Comparison of ENCODE assay signal across 25 mouse cellular contexts in the genomic region with DNA sequence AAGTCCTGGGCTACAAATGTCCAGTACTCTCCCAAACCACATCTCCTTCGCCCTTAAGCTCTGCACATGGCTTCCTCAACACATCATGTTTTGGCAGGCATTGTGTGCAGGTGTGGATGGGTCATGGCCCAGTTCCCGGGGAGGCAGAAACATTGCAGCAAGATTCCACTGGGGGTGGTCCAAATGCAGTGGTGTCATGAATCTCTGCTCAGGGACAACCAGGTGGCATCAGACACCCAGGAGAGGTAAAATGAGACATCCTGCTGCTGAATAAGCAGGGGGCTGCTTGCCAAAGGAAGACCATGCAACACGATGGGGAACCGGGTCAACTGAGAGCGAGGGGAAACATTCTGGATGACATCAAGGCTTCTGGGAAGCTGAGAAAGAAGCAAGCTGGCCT.
DNase-seq lines count a peak whose midpoint lies in the region; ATAC-seq and TF ChIP-seq lines count a peak whose summit lies in the region.
"Had no signal": no experiment of that assay in that cellular context is flagged by ENCODE, and none has a peak within 500 bp of the region (broad histone marks: within the 10 kb centered on the region; RNA-seq: fewer than 3 reads in every experiment).

No protein-coding gene starts in this region.

- WGBS in heart, embryonic 10.5 days = 90% methylated on average over 5 of the region's 5 CpGs
- 41% methylated on average over 5 of the region's 5 CpGs for WGBS in kidney, postnatal 0 days

- H3K9ac ChIP-seq in kidney, postnatal 0 days (ENCODE audit: low read depth, low read length) = no peak overlapping the region
- H3K9ac ChIP-seq: hindbrain, embryonic 14.5 days; limb, embryonic 12.5 days; liver, embryonic 15.5 days; lung, embryonic 14.5 days had no signal

- H3K27ac ChIP-seq in heart, embryonic 10.5 days = no peak overlapping the region
- H3K27ac ChIP-seq in kidney, postnatal 0 days = no peak overlapping the region
- H3K27ac ChIP-seq: hindbrain, embryonic 14.5 days; limb, embryonic 12.5 days; liver, embryonic 15.5 days; stomach, postnatal 0 days had no signal

- no peak for ATAC-seq in kidney, postnatal 0 days (replicated peaks; ENCODE audit: low FRiP score, low read depth)
- ATAC-seq: forebrain, embryonic 14.5 days; Patski had no signal

- H3K4me2 ChIP-seq in kidney, postnatal 0 days (ENCODE audit: low read length) = no peak overlapping the region
- H3K4me2 ChIP-seq: hindbrain, embryonic 14.5 days; limb, embryonic 12.5 days; liver, embryonic 15.5 days; lung, embryonic 14.5 days had no signal

- H3K9me3 ChIP-seq in heart, embryonic 10.5 days = no peaks in the 10 kb centered on the region
- no peaks in the 10 kb centered on the region for H3K9me3 ChIP-seq in kidney, postnatal 0 days (replicated peaks; ENCODE audit: low read length)
- H3K9me3 ChIP-seq: limb, embryonic 12.5 days; liver, embryonic 15.5 days had no signal

- no peak overlapping the region for H3K4me3 ChIP-seq in heart, embryonic 10.5 days
- H3K4me3 ChIP-seq in kidney, postnatal 0 days (replicated peaks; ENCODE audit: low read depth, low read length) = no peak overlapping the region
- H3K4me3 ChIP-seq: limb, embryonic 12.5 days; liver, embryonic 15.5 days had no signal

- no peaks in the 10 kb centered on the region for H3K27me3 ChIP-seq in heart, embryonic 10.5 days (ENCODE audit: insufficient read depth, poor library complexity, severe bottlenecking)
- H3K27me3 ChIP-seq in kidney, postnatal 0 days (ENCODE audit: insufficient read depth, low read length) = no peaks in the 10 kb centered on the region
- H3K27me3 ChIP-seq: limb, embryonic 12.5 days; liver, embryonic 15.5 days; Patski had no signal

- no peaks in the 10 kb centered on the region for H3K36me3 ChIP-seq in heart, embryonic 10.5 days
- no peaks in the 10 kb centered on the region for H3K36me3 ChIP-seq in kidney, postnatal 0 days (ENCODE audit: insufficient read depth, low read length)
- H3K36me3 ChIP-seq: limb, embryonic 12.5 days; liver, embryonic 15.5 days had no signal

- peak; percentile 15 to 18 for DNase-seq in heart, adult 18-20 months
- no peak for DNase-seq in heart, embryonic 10.5 days (ENCODE audit: low spot score)
- peak; percentile 31 for DNase-seq in kidney, postnatal 0 days (ENCODE audit: low spot score)
- DNase-seq in kidney, adult 18-20 months = no peak
- DNase-seq in gastrocnemius, adult 8-10 months (ENCODE audit: low spot score in 2 of 2) = peak; percentile 10 to 22
- DNase-seq in heart, postnatal 10 days = peak; percentile 8 to 24
- DNase-seq in urinary bladder, adult 18-20 months (ENCODE audit: low spot score in 2 of 2) = no peak
- DNase-seq in testis, postnatal 14 days (ENCODE audit: low spot score) = no peak
- DNase-seq: adrenal gland, postnatal 25 days; cerebellum, adult 18-20 months; cerebellum, postnatal 14 days; kidney, adult 11 months; kidney, postnatal 25 days; lung, embryonic 14.5 days; lung, postnatal 14 days; midbrain, embryonic 14.5 days; right cerebral cortex, postnatal 25 days; thymus, adult 2 months; thymus, postnatal 36 days had no signal

- 0 out of 2 replicates have a peak, but pooled peaks cover 8% of the 10 kb centered on the region for H3K4me1 ChIP-seq in heart, embryonic 10.5 days
- H3K4me1 ChIP-seq in kidney, postnatal 0 days (replicated peaks; ENCODE audit: insufficient read depth, low read length) = 0 out of 2 replicates have a peak, but pooled peaks cover 5% of the 10 kb centered on the region
- H3K4me1 ChIP-seq: limb, embryonic 12.5 days; liver, embryonic 15.5 days had no signal

- TF ChIP-seq CTCF in kidney, postnatal 0 days (IDR thresholded peaks at IDR 0.05; ENCODE audit: low read depth) = no peak

- intact Hi-C loops in heart, postnatal 10 days (cut with DNase I) = no loop called here

Comparison
In these comparisons a context has a peak if more than half of its experiments do, and no peak if none do; other contexts are left out.
1. DNase-seq: peak in heart, adult 18-20 months (2 of 2), kidney, postnatal 0 days (single experiment), gastrocnemius, adult 8-10 months (2 of 2) and heart, postnatal 10 days (2 of 2); none in heart, embryonic 10.5 days (single experiment), kidney, adult 18-20 months (single experiment), urinary bladder, adult 18-20 months (0 of 2) and testis, postnatal 14 days (single experiment).